Mouse (Mus musculus) midbrain, embryonic 10.5 days (tissue): ENCODE results near the gene Shroom1. TPM values are rescaled to one million over a fixed set of nuclear protein-coding genes. Genes with fewer than 3 reads are reported as not detected.

Experiments used
- DNase-seq: peaks from one replicate; pipeline ENCODE4 v3.0.0-alpha.2; 2017; ENCODE audit warnings: low spot score
- H3K27ac ChIP-seq: fragments of 300-500 bp; sonication (generic); replicated peaks from 2 replicates; pipeline ENCODE4 v1.5.1; 2016; ENCODE audit warnings: mild to moderate bottlenecking
- H3K27me3 ChIP-seq: fragments of 300-500 bp; sonication (generic); 2 replicates; pipeline ENCODE4 v1.6.1; 2016; ENCODE audit warnings: low read depth, mild to moderate bottlenecking; ENCODE audit not compliant: poor library complexity, severe bottlenecking
- H3K36me3 ChIP-seq: fragments of 300-500 bp; sonication (generic); 2 replicates; pipeline ENCODE4 v1.6.1; 2016; ENCODE audit warnings: mild to moderate bottlenecking, moderate library complexity
- H3K4me1 ChIP-seq: fragments of 300-500 bp; sonication (generic); 2 replicates; pipeline ENCODE4 v1.6.1; 2016
- H3K4me3 ChIP-seq: fragments of 300-500 bp; sonication (generic); 2 replicates; pipeline ENCODE4 v1.5.1; 2016; ENCODE audit warnings: mild to moderate bottlenecking, moderate library complexity
- H3K9me3 ChIP-seq: fragments of 300-500 bp; sonication (generic); replicated peaks from 2 replicates; pipeline ENCODE4 v1.6.1; 2016; ENCODE audit warnings: mild to moderate bottlenecking
- WGBS: fragments of 180-500 bp; shearing (Covaris S2); methylation state at CpG from one replicate; pipeline ENCODE4 v1.1.7; 2016; 5-methylcytosine and 5-hydroxymethylcytosine counted together
- microRNA-seq: library from miRNA; unstranded; fragments of <30 nt; microRNA quantifications from one replicate; pipeline ENCODE4, GENCODE M21; 2017
- polyA plus RNA-seq: library from polyadenylated mRNA; unstranded; fragments of >200 nt; fragmentation: Nextera tagmentation; extraction: Ambion mirVana; gene quantifications from 2 replicates; pipeline ENCODE4 v1.2.1, GENCODE M21; 2016

Shroom1 gene
- polyA plus RNA-seq, 1 experiment from 2014 or later: 1.8 TPM

GRCm38 (mm10) chr11:53508591-53508990, 51.6 kb downstream of the Shroom1 start:
- 65% methylated on average over 3 of the region's 3 CpGs for WGBS
- H3K36me3 ChIP-seq: no peaks in the 10 kb centered on the region
- no peak for DNase-seq
- H3K27me3 ChIP-seq: peaks cover 32% of the 10 kb centered on the region
- H3K9me3 ChIP-seq: no peaks in the 10 kb centered on the region
- H3K27ac ChIP-seq: no peak overlapping the region
- peaks cover 12% of the 10 kb centered on the region; the same call in 1 of the 2 replicates for H3K4me1 ChIP-seq
- no peak overlapping the region for H3K4me3 ChIP-seq

GRCm38 (mm10) chr11:53510351-53510750, 53.3 kb downstream of the Shroom1 start:
- Histone ChIP-seq H3K27ac (no peak overlapping the region), H3K36me3 (no peaks in the 10 kb centered on the region), H3K27me3 (peaks cover 25% of the 10 kb centered on the region), H3K4me3 (no peak overlapping the region), H3K9me3 (no peaks in the 10 kb centered on the region), H3K4me1 (0 out of 2 replicates have a peak, but pooled peaks cover 5% of the 10 kb centered on the region)
- no peak for DNase-seq
- WGBS: 80% methylated on average over 5 of the region's 5 CpGs

GRCm38 (mm10) chr11:53516775-53517627, 60.0 kb downstream of the Shroom1 start:
- Histone ChIP-seq H3K4me1 (peaks cover 39% of the 10 kb centered on the region), H3K36me3 (no peaks in the 10 kb centered on the region), H3K9me3 (no peaks in the 10 kb centered on the region), H3K27ac (no peak overlapping the region), H3K4me3 (no peak overlapping the region), H3K27me3 (peaks cover 33% of the 10 kb centered on the region)
- no peak for DNase-seq
- WGBS: 72% methylated on average over 8 of the region's 8 CpGs

Small RNAs within 50 kb of the gene (microRNA-seq; reads per million reads assigned to microRNA genes)
- gene Mir6920: not detected

Other genes with a start within 250 kb of the Shroom1 start
- gene Hspa4, start 156.7 kb upstream of the Shroom1 start, polyA plus RNA-seq: 106 and 116 TPM in 2 replicates
- gene Zcchc10, start 132.5 kb upstream of the Shroom1 start, polyA plus RNA-seq: 24.6 and 25.2 TPM in 2 replicates
- 27.7 and 40.8 TPM in 2 replicates for gene Aff4, start 106.4 kb upstream of the Shroom1 start, polyA plus RNA-seq
- not detected in 2 replicates for gene Leap2, start 34.0 kb upstream of the Shroom1 start, polyA plus RNA-seq
- gene Uqcrq, start 26.4 kb upstream of the Shroom1 start, polyA plus RNA-seq: 597 and 602 TPM in 2 replicates
- 2.1 and 2.7 TPM in 2 replicates for gene Gdf9, start 26.2 kb upstream of the Shroom1 start, polyA plus RNA-seq
- gene Gm10447, start 95 bp upstream of the Shroom1 start, polyA plus RNA-seq: not detected in 2 replicates
- not detected in 2 replicates for gene Gm9837, start 13.3 kb downstream of the Shroom1 start, polyA plus RNA-seq
- gene Gm9945, start 23.0 kb downstream of the Shroom1 start, polyA plus RNA-seq: not detected in 2 replicates
- gene Sowaha, start 23.1 kb downstream of the Shroom1 start, polyA plus RNA-seq: 0.19 and 0.26 TPM in 2 replicates
- gene Sept8, start 62.1 kb downstream of the Shroom1 start, polyA plus RNA-seq: 17.3 and 18.0 TPM in 2 replicates
- 77.3 and 94.6 TPM in 2 replicates for gene Kif3a, start 110.2 kb downstream of the Shroom1 start, polyA plus RNA-seq
- 1.0 and 1.3 TPM in 2 replicates for gene Il4, start 161.5 kb downstream of the Shroom1 start, polyA plus RNA-seq
- not detected in 2 replicates for gene Il13, start 177.5 kb downstream of the Shroom1 start, polyA plus RNA-seq